Mouse (Mus musculus) kidney, adult 9 months (tissue): ENCODE results near the gene Stat5a.

Source experiments
- DNase-seq: peaks from one replicate; pipeline ENCODE4 v3.0.0; 2022

The Stat5a gene

GRCm38 (mm10) chr11:100863141-100863540 is 4.0 kb downstream of the Stat5a start:
- no peak for DNase-seq

- DNase-seq = no peak
Observed at GRCm38 (mm10) chr11:100865618-100866017, 6.5 kb downstream of the Stat5a start.

GRCm38 (mm10) chr11:100870256-100870967 is 11.3 kb downstream of the Stat5a start:
- DNase-seq = peak; percentile 77

- no peak for DNase-seq
Observed at GRCm38 (mm10) chr11:100870968-100871350, 11.8 kb downstream of the Stat5a start.

GRCm38 (mm10) chr11:100875761-100876160 is 16.6 kb downstream of the Stat5a start:
- peak; percentile 77 for DNase-seq

- DNase-seq = no peak
Observed at GRCm38 (mm10) chr11:100879321-100880078, 20.3 kb downstream of the Stat5a start.

- no peak for DNase-seq
Observed at GRCm38 (mm10) chr11:100883640-100884039, 24.5 kb downstream of the Stat5a start.

- no peak for DNase-seq
Observed at GRCm38 (mm10) chr11:100885472-100885871, 26.3 kb downstream of the Stat5a start.

GRCm38 (mm10) chr11:100886188-100886740 is 27.1 kb downstream of the Stat5a start:
- DNase-seq = no peak

- DNase-seq = no peak
Observed at GRCm38 (mm10) chr11:100887236-100887635, 28.1 kb downstream of the Stat5a start.

GRCm38 (mm10) chr11:100887764-100888163 is 28.6 kb downstream of the Stat5a start:
- DNase-seq = no peak

- DNase-seq = no peak
Observed at GRCm38 (mm10) chr11:100888348-100888820, 29.2 kb downstream of the Stat5a start.

GRCm38 (mm10) chr11:100890481-100890880 is 31.3 kb downstream of the Stat5a start:
- DNase-seq = no peak

GRCm38 (mm10) chr11:100891256-100892123 is 32.3 kb downstream of the Stat5a start:
- no peak for DNase-seq

- no peak for DNase-seq
Observed at GRCm38 (mm10) chr11:100892435-100892834, 33.3 kb downstream of the Stat5a start.

GRCm38 (mm10) chr11:100893482-100893881 is 34.3 kb downstream of the Stat5a start:
- peak; percentile 95 for DNase-seq

- no peak for DNase-seq
Observed at GRCm38 (mm10) chr11:100894146-100894918, 35.2 kb downstream of the Stat5a start.

GRCm38 (mm10) chr11:100896078-100896477 is 36.9 kb downstream of the Stat5a start:
- DNase-seq = no peak

- peak; percentile 32 for DNase-seq
Observed at GRCm38 (mm10) chr11:100897294-100898231, 38.4 kb downstream of the Stat5a start.

GRCm38 (mm10) chr11:100898441-100899199 is 39.5 kb downstream of the Stat5a start:
- no peak for DNase-seq
